Mouse (Mus musculus): ENCODE results near the gene Hoxb7. TPM values are rescaled to one million over a fixed set of nuclear protein-coding genes. Genes with fewer than 3 reads are reported as not detected.

The Hoxb7 gene
- total and polyA plus RNA-seq, 2 experiments from 2014 or later = 0.20 TPM; not detected in 1

GRCm38 (mm10) chr11:96298895-96299667, 12.7 kb downstream of the Hoxb7 start:
- TF ChIP-seq CTCF (IDR thresholded peaks at IDR 0.05; ENCODE audit: low read depth) = no peak
- no peak for TF ChIP-seq EP300 (IDR thresholded peaks at IDR 0.05; ENCODE audit: low read depth)
- Histone ChIP-seq H3K27ac (ENCODE audit: low read depth) (no peak overlapping the region), H3K27me3 (ENCODE audit: control insufficient read depth, insufficient read depth, low read length) (peaks cover 100% of the 10 kb centered on the region), H3K9ac (replicated peaks; ENCODE audit: low read depth, low read length) (no peak overlapping the region; the same call in 1 of the 2 replicates), H3K4me1 (ENCODE audit: control insufficient read depth, insufficient read depth) (no peaks in the 10 kb centered on the region), H3K36me3 (replicated peaks; ENCODE audit: control insufficient read depth, insufficient read depth, low read length) (no peaks in the 10 kb centered on the region), H3K9me3 (replicated peaks; ENCODE audit: control insufficient read depth, low read length) (no peaks in the 10 kb centered on the region), H3K4me2 (ENCODE audit: low read depth, low read length) (peak overlapping the region; percentile 42), H3K4me3 (ENCODE audit: low read depth, low read length) (peak overlapping the region; percentile 30)
- ATAC-seq (ENCODE audit: insufficient read depth, low read depth) = no peak; the same call in 1 of the 2 replicates
- WGBS = 2% methylated on average over 63 of the region's 66 CpGs
- DNase-seq (ENCODE audit: low spot score) = no peak

- Histone ChIP-seq H3K4me3 (ENCODE audit: low read depth, low read length) (peak overlapping the region; percentile 30; the same call in 1 of the 2 replicates), H3K4me2 (ENCODE audit: low read depth, low read length) (no peak overlapping the region), H3K9ac (replicated peaks; ENCODE audit: low read depth, low read length) (no peak overlapping the region), H3K4me1 (ENCODE audit: control insufficient read depth, insufficient read depth) (no peaks in the 10 kb centered on the region), H3K27me3 (ENCODE audit: control insufficient read depth, insufficient read depth, low read length) (peaks cover 100% of the 10 kb centered on the region), H3K36me3 (replicated peaks; ENCODE audit: control insufficient read depth, insufficient read depth, low read length) (no peaks in the 10 kb centered on the region), H3K9me3 (replicated peaks; ENCODE audit: control insufficient read depth, low read length) (no peaks in the 10 kb centered on the region), H3K27ac (ENCODE audit: low read depth) (no peak overlapping the region)
- WGBS = 3% methylated on average over 9 of the region's 9 CpGs
- ATAC-seq (ENCODE audit: insufficient read depth, low read depth) = no peak
- DNase-seq (ENCODE audit: low spot score) = no peak
- no peak for TF ChIP-seq EP300 (IDR thresholded peaks at IDR 0.05; ENCODE audit: low read depth)
- no peak for TF ChIP-seq CTCF (IDR thresholded peaks at IDR 0.05; ENCODE audit: low read depth)
These were observed 13.4 kb downstream of the Hoxb7 start for GRCm38 (mm10) chr11:96299781-96300180.

DNA sequence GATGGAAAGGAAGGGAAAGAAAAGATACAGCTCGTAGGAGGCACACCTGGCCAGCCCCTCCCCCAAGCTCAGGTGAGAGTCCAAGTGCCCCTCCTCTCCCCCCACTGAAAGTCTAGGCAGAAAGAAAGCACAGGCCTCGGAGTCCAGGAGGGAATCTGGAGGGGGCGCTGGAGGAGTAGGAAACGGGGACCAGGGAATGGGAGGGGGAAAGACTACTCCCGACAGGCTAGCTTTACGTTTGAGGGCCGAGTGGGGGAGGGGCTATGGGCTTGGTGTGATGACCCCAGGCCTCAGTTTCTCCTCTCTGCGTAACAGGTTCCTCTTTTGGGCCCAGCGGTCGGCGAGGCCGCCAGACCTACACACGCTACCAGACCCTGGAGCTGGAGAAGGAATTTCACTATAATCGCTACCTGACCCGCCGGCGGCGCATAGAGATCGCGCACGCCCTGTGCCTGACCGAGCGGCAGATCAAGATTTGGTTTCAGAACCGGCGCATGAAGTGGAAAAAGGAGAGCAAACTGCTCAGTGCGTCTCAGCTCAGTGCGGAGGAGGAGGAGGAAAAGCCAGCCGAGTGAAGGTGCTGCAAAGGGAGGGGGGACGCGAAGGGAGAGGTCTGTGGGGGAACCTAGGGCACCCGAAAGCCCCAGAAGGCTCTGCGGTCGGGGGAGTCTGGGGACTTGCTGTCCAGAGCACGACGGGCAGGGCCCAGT, 14.1 kb downstream of the Hoxb7 start:
- DNase-seq (ENCODE audit: low spot score) (no peak), ATAC-seq (ENCODE audit: insufficient read depth, low read depth) (no peak)
- H3K4me3 ChIP-seq (ENCODE audit: low read depth, low read length) = no peak overlapping the region
- TF ChIP-seq CTCF (IDR thresholded peaks at IDR 0.05; ENCODE audit: low read depth) = no peak
- no peak overlapping the region for H3K27ac ChIP-seq (ENCODE audit: low read depth)
- H3K9me3 ChIP-seq (replicated peaks; ENCODE audit: control insufficient read depth, low read length) = no peaks in the 10 kb centered on the region
- H3K36me3 ChIP-seq (replicated peaks; ENCODE audit: control insufficient read depth, insufficient read depth, low read length) = no peaks in the 10 kb centered on the region
- WGBS = 2% methylated on average over 35 of the region's 35 CpGs
- no peak overlapping the region for H3K9ac ChIP-seq (replicated peaks; ENCODE audit: low read depth, low read length)
- no peak overlapping the region for H3K4me2 ChIP-seq (ENCODE audit: low read depth, low read length)
- H3K27me3 ChIP-seq (ENCODE audit: control insufficient read depth, insufficient read depth, low read length) = peaks cover 100% of the 10 kb centered on the region
- no peaks in the 10 kb centered on the region for H3K4me1 ChIP-seq (ENCODE audit: control insufficient read depth, insufficient read depth)

DNA sequence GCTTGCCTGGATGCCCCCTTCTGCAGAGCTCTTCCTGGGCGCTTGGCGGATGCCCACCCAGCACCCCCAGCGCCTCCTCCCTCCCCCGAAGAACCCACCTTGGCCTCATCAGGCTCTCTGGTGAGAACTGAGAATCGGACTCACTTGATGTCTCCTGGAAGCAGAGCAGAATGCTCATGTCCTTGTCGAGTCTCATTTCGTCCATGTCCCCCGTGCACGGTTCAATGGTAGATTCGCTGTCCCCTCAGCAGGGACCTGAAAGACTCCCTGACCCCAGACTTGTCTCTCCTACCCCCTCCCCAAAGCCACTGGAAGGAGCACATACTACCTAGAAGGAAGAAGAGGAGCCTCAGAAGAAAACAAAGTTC, 14.6 kb downstream of the Hoxb7 start:
- H3K9ac ChIP-seq (replicated peaks; ENCODE audit: low read depth, low read length) = no peak overlapping the region
- H3K4me1 ChIP-seq (ENCODE audit: control insufficient read depth, insufficient read depth) = no peaks in the 10 kb centered on the region
- DNase-seq (ENCODE audit: low spot score) (no peak), ATAC-seq (ENCODE audit: insufficient read depth, low read depth) (no peak)
- no peak for TF ChIP-seq CTCF (IDR thresholded peaks at IDR 0.05; ENCODE audit: low read depth)
- no peak for TF ChIP-seq EP300 (IDR thresholded peaks at IDR 0.05; ENCODE audit: low read depth)
- H3K27ac ChIP-seq (ENCODE audit: low read depth) = no peak overlapping the region
- H3K4me3 ChIP-seq (ENCODE audit: low read depth, low read length) = no peak overlapping the region
- H3K4me2 ChIP-seq (ENCODE audit: low read depth, low read length) = no peak overlapping the region
- 13% methylated on average over 6 of the region's 10 CpGs for WGBS
- no peaks in the 10 kb centered on the region for H3K9me3 ChIP-seq (replicated peaks; ENCODE audit: control insufficient read depth, low read length)
- H3K27me3 ChIP-seq (ENCODE audit: control insufficient read depth, insufficient read depth, low read length) = peaks cover 100% of the 10 kb centered on the region
- H3K36me3 ChIP-seq (replicated peaks; ENCODE audit: control insufficient read depth, insufficient read depth, low read length) = no peaks in the 10 kb centered on the region

- Histone ChIP-seq H3K27me3 (ENCODE audit: control insufficient read depth, insufficient read depth, low read length) (peaks cover 100% of the 10 kb centered on the region), H3K4me3 (ENCODE audit: low read depth, low read length) (no peak overlapping the region), H3K4me2 (ENCODE audit: low read depth, low read length) (no peak overlapping the region), H3K4me1 (ENCODE audit: control insufficient read depth, insufficient read depth) (no peaks in the 10 kb centered on the region), H3K9me3 (replicated peaks; ENCODE audit: control insufficient read depth, low read length) (no peaks in the 10 kb centered on the region), H3K9ac (replicated peaks; ENCODE audit: low read depth, low read length) (no peak overlapping the region), H3K27ac (ENCODE audit: low read depth) (no peak overlapping the region), H3K36me3 (replicated peaks; ENCODE audit: control insufficient read depth, insufficient read depth, low read length) (no peaks in the 10 kb centered on the region)
- ATAC-seq (ENCODE audit: insufficient read depth, low read depth) (no peak), DNase-seq (ENCODE audit: low spot score) (no peak)
- TF ChIP-seq CTCF (IDR thresholded peaks at IDR 0.05; ENCODE audit: low read depth) (no peak), EP300 (IDR thresholded peaks at IDR 0.05; ENCODE audit: low read depth) (no peak)
- WGBS = 8% methylated on average over 15 of the region's 15 CpGs
These were observed 15.4 kb downstream of the Hoxb7 start for GRCm38 (mm10) chr11:96301837-96302236.
